Mouse (Mus musculus) limb, embryonic 11.5 days (tissue): ENCODE results near the gene Atxn7l1. TPM values are rescaled to one million over a fixed set of nuclear protein-coding genes. Genes with fewer than 3 reads are reported as not detected.

Experiments used
- ATAC-seq: fragments of 200-750 bp; cut with Nextera tagmentation; 2 replicates; pipeline ENCODE4 v1.8.0; 2017; ENCODE audit warnings: low read depth; ENCODE audit not compliant: insufficient number of reproducible peaks, low FRiP score, low TSS enrichment
- DNase-seq: peaks from one replicate; pipeline ENCODE4 v3.0.0-alpha.2; 2015; ENCODE audit warnings: low spot score
- H3K27ac ChIP-seq: fragments of 300-500 bp; sonication (generic); replicated peaks from 2 replicates; pipeline ENCODE4 v1.5.1; 2014; ENCODE audit warnings: low read depth, mild to moderate bottlenecking, low read length
- H3K27me3 ChIP-seq: fragments of 300-500 bp; sonication (generic); 2 replicates; pipeline ENCODE4 v1.6.1; 2014; ENCODE audit warnings: mild to moderate bottlenecking, low read length, mixed read lengths; ENCODE audit not compliant: control insufficient read depth, insufficient read depth
- H3K36me3 ChIP-seq: fragments of 300-500 bp; sonication (generic); 2 replicates; pipeline ENCODE4 v1.6.1; 2014; ENCODE audit warnings: mild to moderate bottlenecking, low read length, moderate library complexity, mixed read lengths; ENCODE audit not compliant: control insufficient read depth, insufficient read depth
- H3K4me1 ChIP-seq: fragments of 300-500 bp; sonication (generic); 2 replicates; pipeline ENCODE4 v1.6.1; 2014; ENCODE audit warnings: low read length, mixed read lengths; ENCODE audit not compliant: control insufficient read depth, insufficient read depth
- H3K4me2 ChIP-seq: fragments of 300-500 bp; sonication (generic); 2 replicates; pipeline ENCODE4 v1.6.1; 2014; ENCODE audit warnings: low read depth, mild to moderate bottlenecking, moderate library complexity; ENCODE audit not compliant: severe bottlenecking
- H3K4me3 ChIP-seq: fragments of 300-500 bp; sonication (generic); 2 replicates; pipeline ENCODE4 v1.5.1; 2014; ENCODE audit warnings: low read depth, low read length
- H3K9ac ChIP-seq: fragments of 300-500 bp; sonication (generic); 2 replicates; pipeline ENCODE4 v1.6.1; 2014; ENCODE audit warnings: mild to moderate bottlenecking, low read length
- H3K9me3 ChIP-seq: fragments of 300-500 bp; sonication (generic); 2 replicates; pipeline ENCODE4 v1.6.1; 2016; ENCODE audit warnings: low read length; ENCODE audit not compliant: control insufficient read depth
- WGBS: fragments of 180-500 bp; shearing (Covaris S2); extraction: QIAGEN DNeasy Blood & Tissue Kit; methylation state at CpG from one replicate; pipeline ENCODE4 v1.1.7; 2014; 5-methylcytosine and 5-hydroxymethylcytosine counted together
- polyA plus RNA-seq: library from polyadenylated mRNA; unstranded; fragments of >200 nt; fragmentation: Nextera tagmentation; extraction: Ambion mirVana; gene quantifications from 2 replicates; pipeline ENCODE4 v1.2.1, GENCODE M21; 2014

Atxn7l1 gene
- polyA plus RNA-seq, 1 experiment from 2014 or later: 18.8 TPM

GRCm38 (mm10) chr12:33280805-33281204, 133.3 kb downstream of the Atxn7l1 start:
- H3K36me3 ChIP-seq: no peaks in the 10 kb centered on the region
- no peak for ATAC-seq
- peaks cover 3% of the 10 kb centered on the region; the same call in 1 of the 2 replicates for H3K4me1 ChIP-seq
- no peaks in the 10 kb centered on the region for H3K27me3 ChIP-seq
- H3K9me3 ChIP-seq: no peaks in the 10 kb centered on the region
- H3K4me2 ChIP-seq: no peak overlapping the region
- H3K4me3 ChIP-seq: no peak overlapping the region
- peak; percentile 84 for DNase-seq
- no peak overlapping the region for H3K27ac ChIP-seq
- 16% methylated on average over 2 of the region's 2 CpGs for WGBS
- no peak overlapping the region for H3K9ac ChIP-seq

GRCm38 (mm10) chr12:33284344-33284936, 136.9 kb downstream of the Atxn7l1 start:
- no peaks in the 10 kb centered on the region for H3K27me3 ChIP-seq
- no peak for ATAC-seq
- H3K9ac ChIP-seq: no peak overlapping the region
- 79% methylated on average over 8 of the region's 8 CpGs for WGBS
- H3K4me2 ChIP-seq: no peak overlapping the region
- H3K36me3 ChIP-seq: no peaks in the 10 kb centered on the region
- no peak overlapping the region for H3K27ac ChIP-seq
- H3K4me3 ChIP-seq: no peak overlapping the region
- no peaks in the 10 kb centered on the region for H3K9me3 ChIP-seq
- DNase-seq: no peak
- peaks cover 9% of the 10 kb centered on the region; the same call in 1 of the 2 replicates for H3K4me1 ChIP-seq

GRCm38 (mm10) chr12:33285354-33285753, 137.9 kb downstream of the Atxn7l1 start:
- no peaks in the 10 kb centered on the region for H3K36me3 ChIP-seq
- ATAC-seq: no peak
- H3K9ac ChIP-seq: no peak overlapping the region
- H3K4me3 ChIP-seq: no peak overlapping the region
- no peaks in the 10 kb centered on the region for H3K27me3 ChIP-seq
- peaks cover 9% of the 10 kb centered on the region; the same call in 1 of the 2 replicates for H3K4me1 ChIP-seq
- no peaks in the 10 kb centered on the region for H3K9me3 ChIP-seq
- no peak overlapping the region for H3K27ac ChIP-seq
- no peak overlapping the region for H3K4me2 ChIP-seq
- DNase-seq: no peak
- WGBS: 34% methylated on average over 4 of the region's 4 CpGs

GRCm38 (mm10) chr12:33285933-33286649, 138.6 kb downstream of the Atxn7l1 start:
- WGBS: 63% methylated on average over 9 of the region's 9 CpGs
- H3K27me3 ChIP-seq: no peaks in the 10 kb centered on the region
- no peaks in the 10 kb centered on the region for H3K36me3 ChIP-seq
- peaks cover 9% of the 10 kb centered on the region; the same call in 1 of the 2 replicates for H3K4me1 ChIP-seq
- no peak for DNase-seq
- H3K27ac ChIP-seq: no peak overlapping the region
- H3K9ac ChIP-seq: no peak overlapping the region
- H3K9me3 ChIP-seq: no peaks in the 10 kb centered on the region
- ATAC-seq: no peak
- no peak overlapping the region for H3K4me2 ChIP-seq
- no peak overlapping the region for H3K4me3 ChIP-seq

GRCm38 (mm10) chr12:33287686-33288085, 140.2 kb downstream of the Atxn7l1 start:
- 25% methylated on average over 3 of the region's 3 CpGs for WGBS
- no peak for DNase-seq
- H3K9me3 ChIP-seq: no peaks in the 10 kb centered on the region

GRCm38 (mm10) chr12:33288746-33289145, 141.3 kb downstream of the Atxn7l1 start:
- no peak overlapping the region for H3K4me3 ChIP-seq
- WGBS: 5% methylated on average over 2 of the region's 2 CpGs
- H3K27ac ChIP-seq: no peak overlapping the region
- ATAC-seq: no peak
- DNase-seq: no peak
- H3K4me2 ChIP-seq: no peak overlapping the region
- H3K9ac ChIP-seq: no peak overlapping the region
- H3K36me3 ChIP-seq: no peaks in the 10 kb centered on the region
- no peaks in the 10 kb centered on the region for H3K27me3 ChIP-seq
- no peaks in the 10 kb centered on the region for H3K9me3 ChIP-seq
- peaks cover 9% of the 10 kb centered on the region; the same call in 1 of the 2 replicates for H3K4me1 ChIP-seq

More at GRCm38 (mm10) chr12:33287686-33288085, 140.2 kb downstream of the Atxn7l1 start:
- Histone ChIP-seq H3K27ac (no peak overlapping the region), H3K4me3 (no peak overlapping the region), H3K4me2 (no peak overlapping the region), H3K9ac (no peak overlapping the region), H3K27me3 (no peaks in the 10 kb centered on the region), H3K4me1 (peaks cover 9% of the 10 kb centered on the region; the same call in 1 of the 2 replicates), H3K36me3 (no peaks in the 10 kb centered on the region)
- ATAC-seq: no peak

GRCm38 (mm10) chr12:33302070-33302469, 154.6 kb downstream of the Atxn7l1 start:
- Histone ChIP-seq H3K36me3 (no peaks in the 10 kb centered on the region), H3K9me3 (no peaks in the 10 kb centered on the region), H3K27ac (no peak overlapping the region), H3K4me3 (peak overlapping the region; percentile 36), H3K4me2 (peak overlapping the region; percentile 81), H3K27me3 (no peaks in the 10 kb centered on the region), H3K9ac (no peak overlapping the region), H3K4me1 (peaks cover 7% of the 10 kb centered on the region; the same call in 1 of the 2 replicates)
- under 1% methylated on average over 14 of the region's 14 CpGs for WGBS
- peak; percentile 76; the same call in 1 of the 2 replicates for ATAC-seq
- DNase-seq: peak; percentile 69

GRCm38 (mm10) chr12:33302523-33303383, 155.3 kb downstream of the Atxn7l1 start:
- DNase-seq: peak; percentile 45
- peaks cover 7% of the 10 kb centered on the region; the same call in 1 of the 2 replicates for H3K4me1 ChIP-seq
- ATAC-seq: no peak
- H3K27ac ChIP-seq: no peak overlapping the region
- 1% methylated on average over 29 of the region's 29 CpGs for WGBS
- peak overlapping the region; percentile 36 for H3K4me3 ChIP-seq
- peak overlapping the region; percentile 81 for H3K4me2 ChIP-seq
- H3K27me3 ChIP-seq: no peaks in the 10 kb centered on the region
- no peaks in the 10 kb centered on the region for H3K9me3 ChIP-seq
- no peaks in the 10 kb centered on the region for H3K36me3 ChIP-seq
- no peak overlapping the region for H3K9ac ChIP-seq
